In the genomic region with DNA sequence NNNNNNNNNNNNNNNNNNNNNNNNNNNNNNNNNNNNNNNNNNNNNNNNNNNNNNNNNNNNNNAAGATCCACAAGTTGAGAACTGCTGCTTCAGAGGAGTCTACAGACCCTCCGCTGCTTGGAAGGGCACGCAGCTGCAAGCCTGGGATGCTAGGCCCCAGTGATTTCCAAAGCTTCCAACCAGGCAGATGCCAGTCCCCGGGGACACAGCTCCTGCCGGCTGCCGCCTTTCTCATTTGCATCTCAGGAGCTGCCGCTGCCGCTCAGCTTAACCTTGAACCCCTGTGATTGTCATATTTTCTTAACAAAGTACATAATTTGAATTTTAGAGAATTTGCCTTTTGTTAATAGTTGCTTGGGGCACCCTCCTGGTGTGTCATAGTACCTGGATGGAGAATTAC, we compare ENCODE assay signal across 26 mouse cellular contexts. TPM values are rescaled to one million over a fixed set of nuclear protein-coding genes. Genes with fewer than 3 reads are reported as not detected.
DNase-seq lines count a peak whose midpoint lies in the region; ATAC-seq and TF ChIP-seq lines count a peak whose summit lies in the region.
"Had no signal": no experiment of that assay in that cellular context is flagged by ENCODE, and none has a peak within 500 bp of the region (broad histone marks: within the 10 kb centered on the region; RNA-seq: fewer than 3 reads in every experiment).

No protein-coding gene starts in this region.

- H3K9ac ChIP-seq in forebrain, embryonic 12.5 days = no peak overlapping the region
- H3K9ac ChIP-seq in forebrain, embryonic 15.5 days (replicated peaks) = no peak overlapping the region
- H3K9ac ChIP-seq in midbrain, postnatal 0 days (replicated peaks; ENCODE audit: low read length, poor library complexity, severe bottlenecking) = no peak overlapping the region
- no peak overlapping the region for H3K9ac ChIP-seq in CH12.LX (ENCODE audit: insufficient read depth, low read depth)
- no peak overlapping the region for H3K9ac ChIP-seq in midbrain, embryonic 13.5 days (replicated peaks)
- H3K9ac ChIP-seq: forebrain, postnatal 0 days; heart, embryonic 13.5 days; kidney, embryonic 15.5 days; limb, embryonic 12.5 days; liver, embryonic 15.5 days; lung, embryonic 14.5 days had no signal

- TF ChIP-seq RAD21 in CH12.LX (IDR thresholded peaks at IDR 0.05; ENCODE audit: low read depth, low read length) = no peak

- TF ChIP-seq EP300 in CH12.LX (IDR thresholded peaks at IDR 0.05; ENCODE audit: low read length) = no peak

- H3K79me2 ChIP-seq in CH12.LX (replicated peaks; ENCODE audit: control insufficient read depth, extremely low read depth, insufficient read depth, poor library complexity, severe bottlenecking) = no peaks in the 10 kb centered on the region

- no peak for TF ChIP-seq CTCF in midbrain, postnatal 0 days (IDR thresholded peaks at IDR 0.05)
- no peak for TF ChIP-seq CTCF in CH12.LX (conservative IDR thresholded peaks at IDR 0.05 in 1 of 2, IDR thresholded peaks at IDR 0.05 in 1 of 2; ENCODE audit: low read depth in 2 of 2, low read length in 2 of 2)

- in situ Hi-C loops in CH12.LX (cut with MboI; ENCODE audit: low pct_ligation_motif_present, low pct_unique_long_range_greater_than_20kb, low sequenced_read_pairs) = no loop called here

- no peak for DNase-seq in midbrain, embryonic 10.5 days (ENCODE audit: low spot score)
- no peak for DNase-seq in midbrain, postnatal 0 days (ENCODE audit: low spot score)
- DNase-seq in CH12.LX (ENCODE audit: extremely low read depth) = peak; percentile 1
- no peak for DNase-seq in ovary, adult 18-20 months (ENCODE audit: low spot score)
- DNase-seq: adrenal gland, postnatal 14 days; cerebellum, adult 11-12 months; cerebellum, adult 9-11 months; forebrain, postnatal 0 days; heart, postnatal 10 days; kidney, adult 18-20 months; kidney, postnatal 36 days; lung, embryonic 14.5 days; lung, postnatal 14 days had no signal

- H3K4me3 ChIP-seq in forebrain, embryonic 12.5 days (replicated peaks) = no peak overlapping the region
- H3K4me3 ChIP-seq in forebrain, embryonic 15.5 days = no peak overlapping the region
- no peak overlapping the region for H3K4me3 ChIP-seq in midbrain, embryonic 10.5 days
- no peak overlapping the region for H3K4me3 ChIP-seq in midbrain, postnatal 0 days (ENCODE audit: low read depth, low read length)
- H3K4me3 ChIP-seq in CH12.LX (replicated peaks in 1 of 3; ENCODE audit: low read depth in 2 of 3, low read length in 2 of 3, poor library complexity in 1 of 3) = no peak overlapping the region
- no peak overlapping the region for H3K4me3 ChIP-seq in midbrain, embryonic 13.5 days (replicated peaks)
- H3K4me3 ChIP-seq: heart, embryonic 13.5 days; kidney, embryonic 15.5 days; layer of hippocampus, adult 2 months; left cerebral cortex, adult 2 months; limb, embryonic 12.5 days; liver, embryonic 15.5 days; myocyte had no signal

- H3K36me3 ChIP-seq in forebrain, embryonic 12.5 days (replicated peaks) = no peaks in the 10 kb centered on the region
- H3K36me3 ChIP-seq in forebrain, embryonic 15.5 days = no peaks in the 10 kb centered on the region
- no peaks in the 10 kb centered on the region for H3K36me3 ChIP-seq in midbrain, embryonic 10.5 days
- no peaks in the 10 kb centered on the region for H3K36me3 ChIP-seq in midbrain, postnatal 0 days (ENCODE audit: insufficient read depth, low read length)
- H3K36me3 ChIP-seq in CH12.LX (replicated peaks in 1 of 2; ENCODE audit: control insufficient read depth in 1 of 2, insufficient read depth in 1 of 2, low read length in 1 of 2) = no peaks in the 10 kb centered on the region
- no peaks in the 10 kb centered on the region for H3K36me3 ChIP-seq in midbrain, embryonic 13.5 days
- H3K36me3 ChIP-seq: heart, embryonic 13.5 days; kidney, embryonic 15.5 days; limb, embryonic 12.5 days; liver, embryonic 15.5 days had no signal

- no peak for TF ChIP-seq POLR2A in CH12.LX (IDR thresholded peaks at IDR 0.05; ENCODE audit: low read depth, low read length)

- no peaks in the 10 kb centered on the region for H3K9me3 ChIP-seq in forebrain, embryonic 12.5 days
- H3K9me3 ChIP-seq in forebrain, embryonic 15.5 days = no peaks in the 10 kb centered on the region
- H3K9me3 ChIP-seq in midbrain, embryonic 10.5 days (replicated peaks) = no peaks in the 10 kb centered on the region
- H3K9me3 ChIP-seq in midbrain, postnatal 0 days (ENCODE audit: low read length) = no peaks in the 10 kb centered on the region
- peaks cover 56% of the 10 kb centered on the region for H3K9me3 ChIP-seq in CH12.LX (replicated peaks; ENCODE audit: low read length)
- no peaks in the 10 kb centered on the region for H3K9me3 ChIP-seq in midbrain, embryonic 13.5 days
- H3K9me3 ChIP-seq: heart, embryonic 13.5 days; kidney, embryonic 15.5 days; limb, embryonic 12.5 days; liver, embryonic 15.5 days had no signal

- 18% methylated on average over 7 of the region's 7 CpGs for WGBS in forebrain, embryonic 12.5 days
- WGBS in forebrain, embryonic 15.5 days = 19% methylated on average over 7 of the region's 7 CpGs
- 10% methylated on average over 7 of the region's 7 CpGs for WGBS in midbrain, embryonic 10.5 days
- WGBS in midbrain, postnatal 0 days = 21% methylated on average over 7 of the region's 7 CpGs
- 4% methylated on average over 7 of the region's 7 CpGs for WGBS in midbrain, embryonic 13.5 days

- no peak for ATAC-seq in forebrain, embryonic 12.5 days (ENCODE audit: low FRiP score)
- no peak for ATAC-seq in forebrain, embryonic 15.5 days (replicated peaks)
- no peak for ATAC-seq in midbrain, postnatal 0 days (ENCODE audit: low FRiP score)
- no peak for ATAC-seq in midbrain, embryonic 13.5 days
- ATAC-seq: forebrain, postnatal 0 days; inflammation-experienced regulatory T-cells, adult 6 months had no signal

- 0 out of 2 replicates have a peak, but pooled peaks cover 11% of the 10 kb centered on the region for H3K27me3 ChIP-seq in forebrain, embryonic 12.5 days
- H3K27me3 ChIP-seq in forebrain, embryonic 15.5 days = no peaks in the 10 kb centered on the region
- peaks cover 8% of the 10 kb centered on the region; the same call in 1 of the 2 replicates for H3K27me3 ChIP-seq in midbrain, embryonic 10.5 days (ENCODE audit: low read depth, poor library complexity, severe bottlenecking)
- H3K27me3 ChIP-seq in midbrain, postnatal 0 days (ENCODE audit: insufficient read depth, low read length) = no peaks in the 10 kb centered on the region
- no peaks in the 10 kb centered on the region for H3K27me3 ChIP-seq in CH12.LX (replicated peaks)
- H3K27me3 ChIP-seq in midbrain, embryonic 13.5 days = no peaks in the 10 kb centered on the region
- H3K27me3 ChIP-seq: kidney, embryonic 15.5 days; liver, embryonic 15.5 days had no signal

- no peak overlapping the region for H3K4me2 ChIP-seq in forebrain, embryonic 12.5 days
- H3K4me2 ChIP-seq in forebrain, embryonic 15.5 days (replicated peaks) = no peak overlapping the region
- no peak overlapping the region for H3K4me2 ChIP-seq in midbrain, postnatal 0 days (ENCODE audit: low read depth, low read length, poor library complexity, severe bottlenecking)
- H3K4me2 ChIP-seq in CH12.LX (ENCODE audit: insufficient read depth, low read depth, poor library complexity, severe bottlenecking) = no peak overlapping the region
- H3K4me2 ChIP-seq in midbrain, embryonic 13.5 days (replicated peaks) = no peak overlapping the region
- H3K4me2 ChIP-seq: heart, embryonic 13.5 days; kidney, embryonic 15.5 days; limb, embryonic 12.5 days; liver, embryonic 15.5 days; lung, embryonic 14.5 days had no signal

- dilution Hi-C loops in CH12.LX (cut with MboI; ENCODE audit: extremely low pct_ligation_motif_present, extremely low pct_unique_long_range_greater_than_20kb, low sequenced_read_pairs) = no loop called here

- H3K27ac ChIP-seq in forebrain, embryonic 12.5 days = peak overlapping the region; percentile 5; the same call in 1 of the 2 replicates
- no peak overlapping the region for H3K27ac ChIP-seq in forebrain, embryonic 15.5 days (replicated peaks)
- peak overlapping the region; percentile 74 for H3K27ac ChIP-seq in midbrain, embryonic 10.5 days (replicated peaks)
- H3K27ac ChIP-seq in midbrain, postnatal 0 days (ENCODE audit: low read depth, low read length) = no peak overlapping the region
- no peak overlapping the region for H3K27ac ChIP-seq in CH12.LX (ENCODE audit: insufficient read depth, low read depth)
- peak overlapping the region; percentile 19; the same call in 1 of the 2 replicates for H3K27ac ChIP-seq in midbrain, embryonic 13.5 days
- H3K27ac ChIP-seq: heart, embryonic 13.5 days; kidney, embryonic 15.5 days; layer of hippocampus, adult 2 months; left cerebral cortex, adult 2 months; limb, embryonic 12.5 days; liver, embryonic 15.5 days had no signal

- H3K4me1 ChIP-seq in forebrain, embryonic 12.5 days = peaks cover 22% of the 10 kb centered on the region
- H3K4me1 ChIP-seq in forebrain, embryonic 15.5 days = peaks cover 7% of the 10 kb centered on the region; the same call in 1 of the 2 replicates
- H3K4me1 ChIP-seq in midbrain, embryonic 10.5 days = peaks cover 28% of the 10 kb centered on the region
- peaks cover 7% of the 10 kb centered on the region; the same call in 1 of the 2 replicates for H3K4me1 ChIP-seq in midbrain, postnatal 0 days (ENCODE audit: insufficient read depth, low read length)
- no peaks in the 10 kb centered on the region for H3K4me1 ChIP-seq in CH12.LX (ENCODE audit: control insufficient read depth in 1 of 2, insufficient read depth in 2 of 2)
- H3K4me1 ChIP-seq in midbrain, embryonic 13.5 days (replicated peaks) = peaks cover 21% of the 10 kb centered on the region
- H3K4me1 ChIP-seq: heart, embryonic 13.5 days; kidney, embryonic 15.5 days; limb, embryonic 12.5 days; liver, embryonic 15.5 days had no signal

TF ChIP-seq in CH12.LX, 34 proteins besides CTCF, POLR2A, EP300 and RAD21 (continues in another document):
- no peak for TF ChIP-seq ELF1 (IDR thresholded peaks at IDR 0.05; ENCODE audit: low read depth, low read length)
- no peak for TF ChIP-seq JUND (conservative IDR thresholded peaks at IDR 0.05; ENCODE audit: low read depth, low read length)
- TF ChIP-seq POLR2AphosphoS2 (IDR thresholded peaks at IDR 0.05; ENCODE audit: low read depth, low read length) = no peak
- TF ChIP-seq TBP (conservative IDR thresholded peaks at IDR 0.05; ENCODE audit: low read depth, low read length) = no peak
- TF ChIP-seq BHLHE40 (IDR thresholded peaks at IDR 0.05; ENCODE audit: low read depth, low read length) = no peak
- no peak for TF ChIP-seq MAZ (IDR thresholded peaks at IDR 0.05; ENCODE audit: low read depth, low read length)

RNA-seq across cellular contexts. Expression of gene Klhdc7a, which starts 19.1 kb away (rescaled TPM):
- 0.18 and 0.20 TPM in 2 replicates for polyA plus RNA-seq in forebrain, embryonic 12.5 days (2016; fragmentation: Nextera tagmentation; extraction: Ambion mirVana)
- 0.28 and 0.33 TPM in 2 replicates for polyA plus RNA-seq in forebrain, embryonic 15.5 days (2015; fragmentation: Nextera tagmentation; extraction: Ambion mirVana)
- 0.11 and 0.22 TPM in 2 replicates for polyA plus RNA-seq in midbrain, embryonic 10.5 days (2016; fragmentation: Nextera tagmentation; extraction: Ambion mirVana)
- total RNA-seq in midbrain, postnatal 0 days (2014; rRNA removed) = 1.1 and 1.4 TPM in 2 replicates
- polyA plus RNA-seq in midbrain, postnatal 0 days (2015; fragmentation: Nextera tagmentation; extraction: Ambion mirVana) = 0.25 and 0.36 TPM in 2 replicates
- not detected in 2 replicates for total RNA-seq in CH12.LX (2012; rRNA removed)
- not detected in 2 replicates for total RNA-seq in CH12.LX (2014; rRNA removed)
- not detected in 2 replicates for polyA plus RNA-seq in CH12.LX (2012; ENCODE audit: insufficient read length, low read depth)
- polyA plus RNA-seq in midbrain, embryonic 13.5 days (2015; fragmentation: Nextera tagmentation; extraction: Ambion mirVana) = 0.46 and 0.58 TPM in 2 replicates
- total RNA-seq: hematopoietic stem cell, adult 5-6 weeks; neutrophil, adult 5-6 weeks had no signal
- polyA plus RNA-seq: limb, embryonic 12.5 days; myocyte had no signal

Comparison
In these comparisons a context has a peak if more than half of its experiments do, and no peak if none do; other contexts are left out.
1. H3K27ac ChIP-seq: peak in forebrain, embryonic 12.5 days (single experiment), midbrain, embryonic 10.5 days (single experiment) and midbrain, embryonic 13.5 days (single experiment); none in forebrain, embryonic 15.5 days (single experiment), midbrain, postnatal 0 days (single experiment) and CH12.LX (single experiment).